Mouse (Mus musculus): ENCODE data around the gene Rftn1. TPM values are rescaled to one million over a fixed set of nuclear protein-coding genes. Genes with fewer than 3 reads are reported as not detected.

The Rftn1 gene
- total and polyA plus RNA-seq, 2 experiments from 2014 or later: 19.7 to 44.4 TPM

- TF ChIP-seq CTCF (IDR thresholded peaks at IDR 0.05; ENCODE audit: low read depth): no peak
- no peak overlapping the region for H3K27ac ChIP-seq
- no peak overlapping the region for H3K9ac ChIP-seq (replicated peaks; ENCODE audit: low read length)
- no peaks in the 10 kb centered on the region for H3K27me3 ChIP-seq (ENCODE audit: insufficient read depth, low read length)
- H3K36me3 ChIP-seq (ENCODE audit: insufficient read depth, low read length): no peaks in the 10 kb centered on the region
- DNase-seq (ENCODE audit: low spot score) (no peak), ATAC-seq (no peak)
- 91% methylated on average over 6 of the region's 6 CpGs for WGBS
- no peaks in the 10 kb centered on the region for H3K4me1 ChIP-seq (ENCODE audit: insufficient read depth, low read length)
- H3K9me3 ChIP-seq (ENCODE audit: low read length): no peaks in the 10 kb centered on the region
- no peak overlapping the region for H3K4me2 ChIP-seq (ENCODE audit: low read depth, low read length)
- H3K4me3 ChIP-seq (ENCODE audit: low read length): no peak overlapping the region
Measured at GRCm38 (mm10) chr17:50159816-50160215, 30.7 kb downstream of the Rftn1 start.

- WGBS: 90% methylated on average over 6 of the region's 6 CpGs
- Histone ChIP-seq H3K27me3 (ENCODE audit: insufficient read depth, low read length) (no peaks in the 10 kb centered on the region), H3K9me3 (ENCODE audit: low read length) (no peaks in the 10 kb centered on the region), H3K9ac (replicated peaks; ENCODE audit: low read length) (no peak overlapping the region), H3K4me3 (ENCODE audit: low read length) (no peak overlapping the region), H3K4me2 (ENCODE audit: low read depth, low read length) (no peak overlapping the region), H3K4me1 (ENCODE audit: insufficient read depth, low read length) (no peaks in the 10 kb centered on the region), H3K36me3 (ENCODE audit: insufficient read depth, low read length) (no peaks in the 10 kb centered on the region), H3K27ac (no peak overlapping the region)
- DNase-seq (ENCODE audit: low spot score) (no peak), ATAC-seq (no peak)
- no peak for TF ChIP-seq CTCF (IDR thresholded peaks at IDR 0.05; ENCODE audit: low read depth)
Measured at GRCm38 (mm10) chr17:50158565-50158964, 31.9 kb downstream of the Rftn1 start.

GRCm38 (mm10) chr17:50157190-50158150 lies 33.0 kb downstream of the Rftn1 start:
- H3K4me3 ChIP-seq (ENCODE audit: low read length): no peak overlapping the region
- no peak overlapping the region for H3K9ac ChIP-seq (replicated peaks; ENCODE audit: low read length)
- no peaks in the 10 kb centered on the region for H3K4me1 ChIP-seq (ENCODE audit: insufficient read depth, low read length)
- TF ChIP-seq CTCF (IDR thresholded peaks at IDR 0.05; ENCODE audit: low read depth): no peak
- DNase-seq (ENCODE audit: low spot score) (no peak), ATAC-seq (no peak)
- no peaks in the 10 kb centered on the region for H3K27me3 ChIP-seq (ENCODE audit: insufficient read depth, low read length)
- no peak overlapping the region for H3K27ac ChIP-seq
- H3K9me3 ChIP-seq (ENCODE audit: low read length): no peaks in the 10 kb centered on the region
- no peak overlapping the region for H3K4me2 ChIP-seq (ENCODE audit: low read depth, low read length)
- WGBS: 93% methylated on average over 15 of the region's 15 CpGs
- no peaks in the 10 kb centered on the region for H3K36me3 ChIP-seq (ENCODE audit: insufficient read depth, low read length)

GRCm38 (mm10) chr17:50152085-50152484 lies 38.4 kb downstream of the Rftn1 start:
- Histone ChIP-seq H3K4me1 (ENCODE audit: insufficient read depth, low read length) (peaks cover 5% of the 10 kb centered on the region; the same call in 1 of the 2 replicates), H3K27me3 (ENCODE audit: insufficient read depth, low read length) (no peaks in the 10 kb centered on the region), H3K27ac (no peak overlapping the region), H3K9me3 (ENCODE audit: low read length) (no peaks in the 10 kb centered on the region), H3K4me2 (ENCODE audit: low read depth, low read length) (no peak overlapping the region), H3K9ac (replicated peaks; ENCODE audit: low read length) (no peak overlapping the region), H3K36me3 (ENCODE audit: insufficient read depth, low read length) (no peaks in the 10 kb centered on the region), H3K4me3 (ENCODE audit: low read length) (no peak overlapping the region)
- DNase-seq (ENCODE audit: low spot score): no peak
- TF ChIP-seq CTCF (IDR thresholded peaks at IDR 0.05; ENCODE audit: low read depth): no peak
- ATAC-seq: no peak
- 82% methylated on average over 5 of the region's 5 CpGs for WGBS

GRCm38 (mm10) chr17:50151208-50151723 lies 39.2 kb downstream of the Rftn1 start:
- Histone ChIP-seq H3K36me3 (ENCODE audit: insufficient read depth, low read length) (no peaks in the 10 kb centered on the region), H3K9me3 (ENCODE audit: low read length) (no peaks in the 10 kb centered on the region), H3K27ac (peak overlapping the region; percentile 71; the same call in 1 of the 2 replicates), H3K4me2 (ENCODE audit: low read depth, low read length) (no peak overlapping the region), H3K4me1 (ENCODE audit: insufficient read depth, low read length) (peaks cover 5% of the 10 kb centered on the region; the same call in 1 of the 2 replicates), H3K27me3 (ENCODE audit: insufficient read depth, low read length) (no peaks in the 10 kb centered on the region), H3K9ac (replicated peaks; ENCODE audit: low read length) (no peak overlapping the region), H3K4me3 (ENCODE audit: low read length) (no peak overlapping the region)
- ATAC-seq: peak; percentile 18; the same call in 1 of the 2 replicates
- WGBS: 71% methylated on average over 7 of the region's 7 CpGs
- TF ChIP-seq CTCF (IDR thresholded peaks at IDR 0.05; ENCODE audit: low read depth): no peak
- DNase-seq (ENCODE audit: low spot score): no peak

- H3K27ac ChIP-seq: peak overlapping the region; percentile 71
- no peak overlapping the region for H3K4me3 ChIP-seq (ENCODE audit: low read length)
- H3K4me1 ChIP-seq (ENCODE audit: insufficient read depth, low read length): peaks cover 5% of the 10 kb centered on the region; the same call in 1 of the 2 replicates
- DNase-seq (ENCODE audit: low spot score) (peak; percentile 49), ATAC-seq (peak; percentile 57)
- H3K9me3 ChIP-seq (ENCODE audit: low read length): no peaks in the 10 kb centered on the region
- no peaks in the 10 kb centered on the region for H3K27me3 ChIP-seq (ENCODE audit: insufficient read depth, low read length)
- WGBS: 28% methylated on average over 16 of the region's 16 CpGs
- no peaks in the 10 kb centered on the region for H3K36me3 ChIP-seq (ENCODE audit: insufficient read depth, low read length)
- no peak for TF ChIP-seq CTCF (IDR thresholded peaks at IDR 0.05; ENCODE audit: low read depth)
- H3K4me2 ChIP-seq (ENCODE audit: low read depth, low read length): peak overlapping the region; percentile 21; the same call in 1 of the 2 replicates
- peak overlapping the region; percentile 28 for H3K9ac ChIP-seq (replicated peaks; ENCODE audit: low read length)
Measured at GRCm38 (mm10) chr17:50150416-50151207, 39.9 kb downstream of the Rftn1 start.

All from hindbrain, postnatal 0 days (tissue).